Mouse (Mus musculus): ENCODE results near the gene Sp6.

DNA sequence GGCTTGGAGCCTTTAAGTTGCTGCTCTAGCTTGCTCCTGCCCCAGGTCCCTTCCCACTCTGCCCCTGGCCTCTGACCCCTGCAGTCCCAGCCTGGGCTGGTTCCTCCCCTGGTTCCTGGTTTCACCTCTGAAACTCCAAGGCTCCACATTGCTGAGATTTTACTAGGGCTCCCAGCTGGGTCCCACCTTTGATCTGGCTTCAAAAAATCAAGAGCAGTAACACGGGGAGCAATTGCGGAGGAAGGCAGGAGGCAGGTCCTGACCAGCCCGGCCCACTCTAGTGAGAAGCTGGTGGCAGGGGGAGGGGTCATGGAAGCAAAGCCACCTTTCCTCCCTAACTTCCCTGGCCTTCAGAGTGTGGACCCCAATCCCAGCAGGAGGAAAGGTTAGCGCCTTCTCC lies 28.3 kb upstream of the Sp6 start:
- TF ChIP-seq CHD2 (IDR thresholded peaks at IDR 0.05; ENCODE audit: low read depth, low read length) (no peak), ZNF384 (IDR thresholded peaks at IDR 0.05; ENCODE audit: low read depth, low read length) (no peak), MAFK (IDR thresholded peaks at IDR 0.05; ENCODE audit: insufficient read depth, low read depth, low read length) (no peak)
